Mouse (Mus musculus) urinary bladder, postnatal 25 days (tissue): Measurements from ENCODE around the gene Grpel1.

Experiments used
- DNase-seq: peaks from one replicate; pipeline ENCODE4 v3.0.0; 2022; ENCODE audit warnings: low spot score

The Grpel1 gene

DNA sequence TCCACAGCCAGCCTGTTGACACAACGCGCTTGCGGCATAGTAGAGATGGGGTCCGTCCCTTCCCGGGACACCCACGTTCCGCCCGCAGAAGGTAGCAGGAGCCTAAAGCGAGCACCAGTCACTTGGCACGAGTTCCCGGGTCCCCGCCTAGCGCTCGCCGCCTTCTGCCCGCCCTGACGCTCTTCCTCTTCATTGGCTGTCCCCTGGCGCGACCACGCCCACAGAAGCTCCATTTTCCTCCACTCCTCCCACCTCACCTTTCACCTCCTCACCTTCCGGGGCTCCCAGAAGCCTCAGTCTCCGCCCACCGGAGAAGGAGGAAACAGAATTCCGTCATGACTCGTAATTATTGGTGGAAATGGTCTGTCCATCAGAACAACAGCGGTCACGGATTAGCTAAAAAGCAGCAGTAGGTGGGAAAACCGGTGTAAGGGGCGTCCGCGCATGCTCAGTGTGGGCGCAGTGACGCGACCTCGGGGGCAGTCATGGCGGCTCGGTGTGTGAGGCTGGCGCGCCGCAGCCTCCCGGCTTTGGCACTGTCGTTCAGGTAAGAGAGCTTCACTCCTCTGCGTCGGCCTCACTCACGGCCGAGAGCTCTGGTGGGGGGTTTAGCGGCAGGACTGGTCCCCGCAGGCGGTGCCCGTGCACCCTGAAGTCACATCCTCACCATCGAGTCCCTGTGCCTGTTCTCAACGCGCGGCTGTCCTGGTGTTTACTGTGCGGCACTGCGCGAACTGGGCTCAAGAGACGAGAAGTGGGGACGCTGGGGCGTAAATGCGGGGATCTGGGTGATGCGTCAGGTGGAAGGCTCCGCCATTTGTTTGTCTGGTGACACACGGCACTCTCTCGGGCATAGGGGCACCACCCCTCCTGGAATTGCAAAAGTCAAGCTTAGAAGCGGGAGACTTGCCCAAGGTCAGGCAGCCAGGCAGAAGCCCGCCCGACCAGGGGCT lies at the start of gene Grpel1:
Gene Grpel1, plus strand, starts transcription at position 290 of the 953 bp plus-strand sequence.
- peak; percentile 95 for DNase-seq

DNA sequence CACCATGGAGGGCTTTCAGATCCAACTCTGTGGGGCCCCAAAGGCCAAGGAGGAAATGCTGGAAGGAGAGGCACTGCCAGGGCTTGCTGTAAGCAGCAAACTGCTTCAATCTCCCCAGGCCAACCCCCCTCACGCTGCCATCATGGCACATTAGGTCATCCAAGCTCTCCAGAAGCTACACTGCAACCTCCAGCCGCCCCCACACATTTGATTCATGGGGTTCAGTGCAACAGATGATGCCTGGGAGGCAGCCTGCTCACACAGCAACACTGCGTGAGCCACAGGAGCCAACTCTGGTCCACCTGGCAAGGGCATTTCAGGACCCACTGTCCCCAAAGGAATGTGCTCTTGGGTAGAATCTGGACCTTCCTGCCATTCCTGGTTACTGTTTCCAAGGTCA lies 44.9 kb upstream of the Grpel1 start:
- DNase-seq = no peak

DNA sequence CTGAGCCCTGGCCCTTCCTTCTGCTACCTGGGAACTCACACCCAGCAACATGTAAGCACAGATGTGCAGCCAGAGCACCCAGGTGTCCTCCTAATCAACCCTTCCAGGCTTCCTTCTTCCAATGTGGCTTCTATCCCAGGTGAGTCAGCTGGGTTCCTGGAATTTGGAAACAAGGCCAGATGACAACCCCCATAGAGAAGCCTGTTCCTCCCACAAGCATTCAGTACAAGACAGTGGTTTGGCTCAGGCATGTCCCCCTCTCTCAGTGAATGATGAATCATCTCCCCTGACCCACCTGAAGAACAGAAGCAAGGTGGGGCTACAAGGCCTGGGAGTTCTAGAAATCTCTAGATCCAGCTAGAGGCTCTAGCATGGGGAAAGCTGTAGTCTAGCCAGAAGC lies 42.1 kb upstream of the Grpel1 start:
- no peak for DNase-seq

DNA sequence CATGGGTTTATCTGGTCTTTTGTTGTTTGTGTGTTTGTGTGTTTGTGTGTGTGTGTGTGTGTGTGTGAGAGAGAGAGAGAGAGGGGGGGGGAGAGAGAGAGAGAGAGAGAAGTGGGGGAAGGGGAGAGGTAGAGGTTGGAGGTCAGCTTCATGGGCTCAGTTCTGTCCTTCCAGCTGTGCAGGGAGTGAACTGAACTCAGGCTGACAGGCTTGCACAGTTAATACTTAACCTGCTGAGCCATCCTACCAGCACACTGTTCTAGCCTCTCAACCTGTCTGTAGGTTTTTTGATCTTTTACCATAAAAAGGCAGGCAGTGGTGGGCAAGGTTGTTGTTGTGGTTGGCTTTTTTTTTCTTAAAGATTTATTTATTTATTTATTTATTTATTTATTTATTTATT lies 40.1 kb upstream of the Grpel1 start:
- no peak for DNase-seq

DNA sequence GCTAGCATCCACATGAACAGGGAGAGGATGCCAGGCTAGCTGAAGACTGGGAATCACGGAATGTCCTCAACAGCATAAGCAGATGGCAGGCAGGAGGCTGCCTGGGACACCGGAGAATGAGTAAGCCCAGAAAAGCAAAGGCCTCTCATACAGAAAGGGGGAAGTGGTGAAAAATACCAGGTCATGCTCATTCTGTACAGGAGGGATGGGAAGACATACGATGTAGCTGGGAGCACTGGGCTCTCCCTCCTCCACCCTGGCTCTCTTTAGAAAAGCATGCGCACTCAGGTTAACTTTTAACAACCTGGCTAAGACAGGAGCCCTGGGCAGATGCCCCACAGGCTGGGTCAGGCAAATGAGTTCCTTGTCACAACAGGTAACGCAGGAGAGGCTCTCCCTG lies 38.4 kb upstream of the Grpel1 start:
- no peak for DNase-seq

DNA sequence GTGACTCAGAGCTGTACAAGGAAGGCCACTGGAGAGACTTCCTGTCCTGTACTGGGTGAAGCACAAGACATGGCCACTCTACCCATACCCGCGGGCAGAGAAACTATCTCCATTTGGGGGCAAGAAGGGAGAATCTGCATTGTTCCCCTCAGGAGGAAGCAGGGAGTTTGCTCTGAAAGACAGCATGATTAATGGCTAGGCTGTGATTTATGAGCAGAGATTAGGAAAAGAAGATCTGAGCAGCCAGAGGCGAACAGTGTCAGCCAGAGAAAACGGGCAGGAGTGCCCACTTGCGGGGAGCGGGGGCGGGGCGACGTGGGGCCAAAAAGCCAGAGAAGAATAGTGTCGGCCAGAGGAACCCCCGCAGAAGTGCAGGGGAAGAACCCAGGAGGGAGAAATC lies 37.0 kb upstream of the Grpel1 start:
- DNase-seq = no peak

DNA sequence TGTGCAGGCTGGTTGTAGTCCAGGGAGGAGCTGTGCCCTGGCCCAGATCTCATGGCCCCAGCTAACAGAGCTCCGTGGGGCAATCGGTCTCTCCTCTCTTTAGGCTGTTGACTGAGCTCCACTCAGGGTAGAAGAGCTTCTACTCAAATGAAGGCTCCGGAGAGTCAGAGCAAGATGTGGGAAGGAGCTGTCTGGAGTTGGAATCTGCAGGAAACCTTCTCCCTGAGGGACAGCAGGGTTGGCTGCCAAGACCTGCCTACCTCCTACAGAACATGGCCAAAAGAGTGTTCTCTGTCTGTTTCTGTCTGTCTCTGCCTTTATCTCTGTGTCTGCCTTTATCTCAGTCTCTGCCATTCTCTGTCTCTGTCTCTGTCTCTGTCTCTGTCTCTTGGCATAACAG lies 35.2 kb upstream of the Grpel1 start:
- no peak for DNase-seq

DNA sequence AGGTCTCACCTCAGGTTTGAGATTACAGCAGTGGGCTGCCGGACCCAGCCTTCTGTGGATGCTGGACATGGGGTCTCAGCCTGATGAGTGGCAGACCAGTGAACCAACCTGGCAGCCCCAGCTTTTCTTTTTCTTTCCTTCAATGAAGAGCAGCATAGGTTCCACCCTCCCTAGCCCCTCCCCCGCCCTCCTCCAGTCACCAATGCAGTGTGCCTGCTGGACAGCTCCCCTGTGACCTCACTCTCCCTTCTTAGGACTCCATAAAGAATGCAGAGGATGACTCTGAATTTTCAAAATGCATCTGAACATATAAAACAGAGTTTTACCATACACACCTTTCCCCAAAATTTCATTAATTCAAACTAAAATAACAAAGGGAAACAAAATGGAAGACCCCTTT lies 33.1 kb upstream of the Grpel1 start:
- no peak for DNase-seq

DNA sequence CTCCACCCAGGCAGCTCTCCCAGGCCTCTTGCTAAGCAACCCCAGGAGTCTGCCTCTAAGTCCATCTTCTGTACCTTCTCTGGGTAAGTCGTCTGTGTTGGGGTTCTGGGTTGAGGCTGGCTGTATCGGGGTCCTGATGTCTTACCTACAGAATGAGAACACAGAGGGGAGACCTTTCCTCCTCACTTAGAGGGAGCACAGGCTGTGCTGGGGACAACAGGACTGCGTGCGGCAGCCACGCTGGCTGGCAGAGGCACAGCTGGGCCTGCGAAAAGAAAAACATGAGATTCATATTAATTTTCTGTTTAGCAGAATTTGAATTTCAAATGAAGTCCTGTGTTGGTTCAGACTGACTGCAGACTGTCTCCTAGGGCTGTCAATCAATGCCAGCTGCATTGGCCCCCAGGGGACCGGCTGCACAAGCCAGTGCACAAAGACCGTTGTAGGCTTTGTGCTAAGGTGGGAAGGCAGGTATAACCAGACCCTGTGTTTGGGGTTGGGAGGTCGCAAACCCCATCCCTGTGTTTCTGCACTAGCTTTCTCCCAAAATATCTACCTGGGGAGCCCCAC lies 30.3 kb upstream of the Grpel1 start:
- no peak for DNase-seq

DNA sequence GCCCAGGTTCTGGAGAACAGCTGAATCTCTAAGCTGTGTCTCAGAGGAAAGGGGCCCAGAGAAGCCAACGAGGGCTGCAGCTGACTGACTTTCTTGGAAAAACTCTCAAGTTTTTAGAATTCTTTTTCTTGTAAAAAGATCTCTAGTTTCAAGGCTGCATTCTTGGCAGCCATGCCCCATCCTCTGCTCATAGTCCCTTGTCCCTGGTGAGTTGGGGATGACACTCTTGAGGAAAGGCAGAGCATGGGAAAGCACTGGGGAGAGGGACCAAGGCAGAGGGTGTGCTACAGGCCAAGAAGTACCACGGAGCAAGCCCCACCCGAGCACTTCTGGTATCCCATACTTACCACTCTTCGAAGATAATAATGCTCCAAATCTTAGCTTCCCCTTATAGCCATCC lies 27.9 kb upstream of the Grpel1 start:
- DNase-seq = no peak

DNA sequence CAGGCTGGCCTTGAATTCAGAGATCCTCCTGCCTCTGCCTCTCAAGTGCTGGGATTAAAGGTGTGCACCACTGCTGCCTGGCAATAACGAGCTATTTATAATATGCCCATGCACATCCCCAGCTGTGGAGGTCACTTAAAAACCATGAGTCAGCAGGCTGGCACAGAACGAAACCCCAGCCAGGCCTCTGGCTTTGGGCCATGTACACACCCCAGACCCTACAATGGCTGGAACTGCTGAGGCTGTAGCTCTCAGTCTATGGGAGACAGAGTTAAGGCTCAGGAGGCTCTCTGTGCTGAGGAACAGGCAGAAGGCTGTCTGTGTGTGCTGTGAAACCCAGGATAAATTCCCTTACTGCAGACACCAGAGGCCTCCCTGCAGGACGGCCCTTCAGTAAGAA lies 24.1 kb upstream of the Grpel1 start:
- no peak for DNase-seq

DNA sequence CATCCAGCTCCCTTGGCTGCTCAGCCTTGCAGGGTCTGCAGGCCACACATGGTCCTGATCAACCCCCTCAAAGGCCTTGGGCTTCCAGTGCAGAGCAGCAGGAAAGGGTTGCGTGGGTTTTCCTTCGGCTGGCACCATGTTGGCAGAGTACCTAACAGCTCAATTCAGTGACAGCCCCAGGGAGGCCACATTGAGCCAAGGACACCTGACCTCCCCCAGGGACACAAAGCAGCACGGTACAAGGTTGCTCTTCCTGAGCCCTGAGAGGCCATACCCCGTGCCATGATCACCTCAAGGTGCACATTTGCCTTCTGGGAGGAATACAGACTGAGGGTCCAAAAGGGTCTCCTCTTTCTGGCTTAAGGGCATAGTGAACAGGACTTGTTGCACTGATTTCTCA lies 20.2 kb upstream of the Grpel1 start:
- no peak for DNase-seq

DNA sequence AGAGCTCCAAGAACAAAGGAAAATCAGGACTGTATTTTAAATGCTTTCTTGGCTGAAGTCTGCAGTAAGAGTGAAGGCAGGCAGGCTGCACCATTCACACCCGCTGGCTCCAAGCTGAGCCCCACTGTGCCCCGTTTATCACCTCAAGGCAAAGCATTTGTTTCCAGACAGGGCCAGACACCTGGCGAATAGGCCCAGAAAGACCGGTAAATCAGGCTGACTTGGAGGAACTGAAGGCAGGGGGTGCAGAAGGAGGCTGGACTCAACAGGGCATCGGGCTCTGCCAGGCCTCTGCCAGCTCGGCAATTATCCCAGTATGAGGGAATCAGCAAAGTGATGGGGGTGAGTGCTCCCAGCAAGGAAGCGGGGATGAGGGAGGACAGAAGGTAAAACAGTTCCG lies 19.8 kb upstream of the Grpel1 start:
- DNase-seq = peak; percentile 25

DNA sequence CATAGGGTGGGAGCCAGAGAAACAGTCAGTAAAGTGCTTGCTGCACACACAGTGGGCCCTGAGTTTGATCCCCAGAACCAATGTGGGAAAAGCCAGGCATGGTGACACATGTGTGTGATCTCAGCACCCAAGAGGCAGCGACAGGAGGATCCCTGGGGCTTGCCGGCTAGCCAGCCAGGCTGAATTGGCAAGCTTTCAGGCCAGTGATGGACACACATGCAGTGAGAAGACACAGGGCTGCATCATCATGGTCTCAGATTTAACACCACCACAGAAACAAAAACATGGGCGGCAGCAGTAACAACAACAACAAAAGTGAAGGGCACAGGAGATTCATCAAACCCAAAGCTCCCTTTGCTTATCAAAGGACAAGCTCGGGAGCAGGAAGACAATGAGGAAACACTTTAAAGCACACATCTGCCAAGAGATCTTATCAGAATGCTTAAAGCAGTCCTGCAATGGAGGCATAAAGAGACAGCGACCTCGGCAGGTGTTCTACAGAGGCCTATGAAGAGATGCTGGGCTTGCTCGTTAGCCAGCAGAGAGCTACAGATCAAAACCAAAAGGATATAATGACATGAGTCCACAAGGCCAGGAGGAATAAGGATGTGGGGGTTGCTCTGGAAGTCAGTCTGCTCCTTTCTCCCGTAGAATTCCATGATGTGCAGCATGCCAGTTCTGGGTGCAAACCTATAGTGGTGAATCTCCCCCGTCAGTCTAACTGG lies 18.5 kb upstream of the Grpel1 start:
- no peak for DNase-seq

DNA sequence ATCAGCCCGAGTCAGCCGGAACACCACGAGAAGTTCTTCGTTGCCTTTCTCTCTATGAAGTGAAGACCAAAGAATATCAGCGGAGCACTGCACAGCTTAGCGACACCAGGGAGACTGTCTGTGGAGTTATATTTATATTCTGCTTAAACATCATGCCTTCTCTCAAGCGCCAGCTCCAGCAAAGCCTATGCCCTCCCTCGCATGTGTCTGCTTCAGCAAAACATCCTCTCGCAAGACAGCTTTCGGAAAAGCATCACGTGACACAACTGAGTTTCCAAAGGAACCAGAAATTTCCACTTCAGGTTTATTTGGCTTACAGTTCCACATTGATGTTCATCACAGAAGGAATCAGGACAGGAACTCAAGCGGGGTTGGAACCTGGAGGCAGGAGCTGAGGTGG lies 16.9 kb upstream of the Grpel1 start:
- DNase-seq = no peak

DNA sequence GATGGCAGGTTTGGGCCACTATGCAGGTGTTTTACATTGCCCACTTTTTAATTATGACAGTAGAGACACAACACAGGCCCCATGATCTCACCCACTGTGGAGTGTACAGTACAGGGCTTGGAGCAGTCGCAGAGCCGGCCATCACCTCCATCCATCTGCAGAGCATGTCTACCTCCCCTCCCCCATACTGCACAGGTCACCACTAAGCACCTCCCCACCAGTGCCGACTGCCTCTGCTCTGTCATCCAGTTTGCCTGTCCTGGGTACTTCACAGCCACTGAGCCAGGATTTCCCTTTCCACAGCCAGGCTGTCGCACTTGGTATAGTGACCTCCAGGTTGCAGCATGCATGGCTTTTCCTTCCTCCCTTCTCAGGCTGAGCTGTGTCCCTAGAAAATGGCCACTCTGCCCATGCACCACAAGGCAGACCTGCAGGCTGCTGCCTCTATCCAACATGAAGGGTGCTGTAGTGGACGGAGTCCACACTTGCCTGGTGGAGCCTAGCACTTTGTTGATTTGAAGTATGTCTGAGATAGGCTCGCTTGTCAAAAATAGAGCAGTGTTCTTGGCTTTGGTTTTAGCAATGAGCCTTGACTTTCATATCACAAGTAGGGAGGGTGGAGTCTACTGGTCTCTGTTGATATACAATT lies 15.0 kb upstream of the Grpel1 start:
- no peak for DNase-seq

DNA sequence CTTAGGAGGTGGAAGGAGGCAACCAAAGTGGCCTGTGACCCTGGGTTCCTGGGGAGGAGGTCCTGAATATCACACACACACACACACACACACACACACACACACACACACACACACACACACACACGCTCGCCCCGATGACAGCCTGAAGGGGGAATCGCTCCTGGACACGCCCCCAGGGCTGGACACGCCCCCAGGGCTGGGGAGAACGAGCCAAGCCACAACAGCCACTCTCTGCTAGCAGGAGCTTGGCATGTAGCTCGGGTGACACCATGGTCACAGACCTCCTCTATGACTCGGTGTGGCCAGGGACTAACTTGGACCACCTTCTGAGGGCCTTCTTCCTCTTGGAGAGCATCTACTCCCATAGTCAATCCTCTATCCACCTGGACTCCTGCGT lies 13.7 kb upstream of the Grpel1 start:
- no peak for DNase-seq

DNA sequence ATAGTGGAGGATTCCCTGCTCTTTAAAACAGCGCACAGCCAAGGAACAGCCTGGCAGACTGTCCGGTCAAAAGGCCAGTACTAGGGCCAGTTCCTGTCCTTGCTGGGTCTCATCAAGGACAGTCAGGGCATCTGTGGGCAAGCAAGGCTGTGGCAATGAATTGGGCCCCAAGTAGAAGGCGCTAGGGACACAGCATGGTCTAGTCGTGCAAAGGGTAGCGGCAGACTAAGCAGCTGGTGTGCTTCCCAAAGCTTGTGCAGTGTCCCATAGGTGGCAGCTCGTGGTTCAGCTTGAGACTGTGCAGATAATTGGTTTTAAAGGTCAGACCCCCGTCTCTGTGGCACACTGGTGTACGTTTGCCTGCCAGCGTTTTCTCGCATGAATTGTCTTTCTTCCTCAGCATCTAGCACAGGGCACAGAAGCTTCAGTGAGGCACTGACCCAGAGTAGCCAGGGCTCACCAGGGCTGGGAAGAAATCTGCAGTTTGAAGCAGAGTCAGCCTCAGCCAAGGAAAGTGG lies 12.9 kb upstream of the Grpel1 start:
- DNase-seq = no peak

DNA sequence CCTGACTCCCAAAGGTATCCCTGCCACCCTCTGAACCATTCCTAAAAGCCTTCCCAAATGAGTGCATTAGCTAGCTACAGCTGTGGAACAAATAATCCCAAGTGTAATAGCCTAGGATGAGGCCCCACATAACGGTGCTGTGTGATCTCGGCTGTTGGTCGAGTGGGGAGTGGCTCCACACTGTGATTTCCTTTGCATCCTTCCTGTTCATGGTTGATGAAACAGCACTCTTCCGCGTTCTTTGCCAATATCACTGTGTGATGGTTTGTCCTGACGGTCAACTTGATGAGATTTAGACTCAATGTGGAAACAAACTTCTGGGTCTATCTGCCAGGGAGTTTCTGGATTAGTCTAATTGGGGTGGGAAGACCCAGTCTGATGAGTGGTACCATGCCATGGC lies 12.0 kb upstream of the Grpel1 start:
- DNase-seq = no peak

DNA sequence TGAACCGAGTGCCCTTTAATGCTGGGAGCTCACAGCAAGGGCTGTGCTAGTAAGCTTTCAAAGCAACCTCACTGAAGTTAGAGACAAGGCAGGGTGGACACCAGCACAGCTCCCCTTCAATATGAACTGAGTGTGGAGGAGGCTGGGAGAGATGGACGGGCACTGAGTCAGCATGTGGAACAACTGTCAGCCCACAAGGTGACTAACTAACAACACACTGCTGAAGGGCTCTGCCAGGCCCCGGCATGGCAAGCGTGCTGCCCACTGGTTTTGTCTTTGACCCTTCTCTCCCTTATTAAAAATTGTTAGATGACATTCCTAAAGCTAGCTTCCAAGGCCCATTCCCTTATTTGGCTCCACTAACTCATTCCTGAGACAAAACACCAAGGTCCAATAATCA lies 7.1 kb upstream of the Grpel1 start:
- DNase-seq = no peak

DNA sequence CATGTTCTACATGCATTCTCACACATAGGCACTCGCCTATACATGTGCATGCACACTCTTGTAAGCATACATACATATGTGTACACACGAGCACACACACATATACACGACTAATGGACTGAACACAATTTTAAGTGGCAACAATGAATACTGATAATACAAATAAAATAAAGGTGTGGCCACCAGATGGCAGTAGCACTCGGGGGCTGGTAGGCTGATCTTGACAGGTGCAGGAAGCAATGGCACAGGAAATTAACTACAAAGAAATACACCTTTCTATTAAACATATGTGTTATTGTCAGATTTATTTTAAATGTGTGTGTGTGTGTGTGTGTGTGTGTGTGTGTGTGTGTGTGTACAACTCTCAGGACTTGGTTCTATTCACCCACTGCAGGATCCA lies 5.9 kb upstream of the Grpel1 start:
- DNase-seq = peak; percentile 44

DNA sequence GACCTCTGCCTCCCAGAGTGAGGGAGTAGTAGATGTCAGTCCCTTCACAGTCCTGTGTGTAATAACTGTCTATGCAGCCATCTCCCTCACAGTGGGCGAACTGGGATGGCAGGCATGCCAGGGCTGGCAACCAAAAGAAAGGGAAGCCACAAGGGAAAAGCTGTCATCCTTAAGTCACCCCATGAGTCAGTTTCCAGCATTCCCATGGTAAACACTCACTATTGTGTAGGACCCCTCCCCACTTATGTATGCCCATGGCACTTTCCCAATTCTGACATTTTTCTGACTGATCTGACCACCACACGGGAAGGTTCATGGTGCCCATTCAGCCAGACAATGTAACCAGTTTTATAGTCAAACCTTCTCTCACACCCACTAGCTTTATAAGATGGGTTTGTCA lies 4.1 kb upstream of the Grpel1 start:
- no peak for DNase-seq
